Mouse (Mus musculus) heart, embryonic 16.5 days (tissue): ENCODE data around the gene Mrpl17. TPM values are rescaled to one million over a fixed set of nuclear protein-coding genes. Genes with fewer than 3 reads are reported as not detected.
A peak's percentile ranks its signal among the peaks of the same experiment; 100 is the strongest.

Experiments used
- ATAC-seq: fragments of 200-750 bp; cut with Nextera tagmentation; replicated peaks from 2 replicates; pipeline ENCODE4 v1.8.0; 2017; ENCODE audit warnings: moderate number of reproducible peaks; ENCODE audit not compliant: insufficient read depth, low FRiP score; ENCODE audit errors: extremely low read depth
- H3K27ac ChIP-seq: fragments of 300-500 bp; sonication (generic); 2 replicates; pipeline ENCODE4 v1.5.1; 2014; ENCODE audit warnings: mild to moderate bottlenecking, low read length, control low read depth, moderate library complexity
- H3K27me3 ChIP-seq: fragments of 300-500 bp; sonication (generic); 2 replicates; pipeline ENCODE4 v1.6.1; 2014; ENCODE audit warnings: low read length, mixed read lengths; ENCODE audit not compliant: control insufficient read depth, insufficient read depth
- H3K36me3 ChIP-seq: fragments of 300-500 bp; sonication (generic); 2 replicates; pipeline ENCODE4 v1.6.1; 2014; ENCODE audit not compliant: control insufficient read depth, insufficient read depth
- H3K4me1 ChIP-seq: fragments of 300-500 bp; sonication (generic); 2 replicates; pipeline ENCODE4 v1.6.1; 2014; ENCODE audit warnings: low read length, mixed read lengths; ENCODE audit not compliant: control insufficient read depth, insufficient read depth
- H3K4me2 ChIP-seq: fragments of 300-500 bp; sonication (generic); 2 replicates; pipeline ENCODE4 v1.6.1; 2014; ENCODE audit warnings: low read depth, mild to moderate bottlenecking, control low read depth, low read length
- H3K4me3 ChIP-seq: fragments of 300-500 bp; sonication (generic); 2 replicates; pipeline ENCODE4 v1.5.1; 2014; ENCODE audit warnings: mild to moderate bottlenecking, control low read depth, low read length
- H3K9ac ChIP-seq: fragments of 300-500 bp; sonication (generic); 2 replicates; pipeline ENCODE4 v1.6.1; 2014; ENCODE audit warnings: low read length, control low read depth
- H3K9me3 ChIP-seq: fragments of 300-500 bp; sonication (generic); replicated peaks from 2 replicates; pipeline ENCODE4 v1.6.1; 2016; ENCODE audit warnings: low read length; ENCODE audit not compliant: control insufficient read depth
- WGBS: fragments of 180-500 bp; shearing (Covaris S2); extraction: QIAGEN DNeasy Blood & Tissue Kit; methylation state at CpG from one replicate; pipeline ENCODE4 v1.1.7; 2014; 5-methylcytosine and 5-hydroxymethylcytosine counted together
- polyA plus RNA-seq: library from polyadenylated mRNA; unstranded; fragments of >200 nt; fragmentation: Nextera tagmentation; extraction: Ambion mirVana; gene quantifications from 2 replicates; pipeline ENCODE4 v1.2.1, GENCODE M21; 2015

Gene Mrpl17
- polyA plus RNA-seq, 1 experiment from 2014 or later, result 235 TPM

DNA sequence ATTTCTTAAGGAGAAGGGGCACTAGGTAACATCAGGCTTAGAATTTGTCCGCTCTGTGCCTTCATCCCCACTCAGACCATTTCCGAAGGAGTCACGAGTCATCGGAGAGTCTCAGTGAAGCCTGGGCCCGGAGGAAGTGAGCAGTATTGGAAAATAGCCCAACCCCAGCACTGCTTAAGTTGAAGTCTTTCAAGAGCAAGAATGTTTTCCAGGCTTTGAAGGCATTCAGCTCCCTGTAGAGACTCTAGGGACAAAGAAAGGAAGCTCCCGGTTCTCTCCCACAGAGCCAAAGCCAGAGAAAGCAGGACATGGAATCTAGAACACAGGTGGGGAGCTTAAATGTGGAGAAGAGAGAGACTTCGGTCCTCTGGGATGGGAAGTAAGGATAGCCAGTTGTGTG is 17.2 kb downstream of the Mrpl17 start:
- no peaks in the 10 kb centered on the region for H3K4me1 ChIP-seq
- no peaks in the 10 kb centered on the region for H3K36me3 ChIP-seq
- no peak overlapping the region for H3K4me2 ChIP-seq
- H3K27ac ChIP-seq, result peak overlapping the region; percentile 14; the same call in 1 of the 2 replicates
- peaks cover 4% of the 10 kb centered on the region; the same call in 1 of the 2 replicates for H3K27me3 ChIP-seq
- no peak overlapping the region for H3K9ac ChIP-seq
- no peaks in the 10 kb centered on the region for H3K9me3 ChIP-seq
- H3K4me3 ChIP-seq, result no peak overlapping the region
- ATAC-seq, result no peak
- WGBS, result 70% methylated on average over 7 of the region's 7 CpGs

DNA sequence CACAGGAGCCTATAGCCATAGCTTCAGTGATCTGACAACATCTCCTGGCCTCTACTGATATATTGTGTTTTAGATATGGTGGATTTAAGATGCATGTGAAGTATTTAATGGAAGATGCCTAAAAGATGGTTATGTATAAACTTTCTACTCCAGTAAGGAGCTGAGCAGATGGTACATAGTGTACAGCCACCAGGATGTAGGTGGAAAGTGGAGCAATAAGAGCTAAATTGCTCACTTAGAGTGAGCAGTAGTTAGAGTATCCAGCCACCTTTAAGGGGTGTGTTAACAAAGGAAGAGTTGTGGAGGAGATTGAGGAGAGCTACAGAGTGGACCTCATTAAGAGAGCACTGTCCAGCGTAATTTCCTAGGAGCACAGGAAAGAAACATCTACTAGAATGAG is 19.8 kb downstream of the Mrpl17 start:
- 68% methylated on average over 1 of the region's 1 CpGs for WGBS
- no peak overlapping the region for H3K27ac ChIP-seq

DNA sequence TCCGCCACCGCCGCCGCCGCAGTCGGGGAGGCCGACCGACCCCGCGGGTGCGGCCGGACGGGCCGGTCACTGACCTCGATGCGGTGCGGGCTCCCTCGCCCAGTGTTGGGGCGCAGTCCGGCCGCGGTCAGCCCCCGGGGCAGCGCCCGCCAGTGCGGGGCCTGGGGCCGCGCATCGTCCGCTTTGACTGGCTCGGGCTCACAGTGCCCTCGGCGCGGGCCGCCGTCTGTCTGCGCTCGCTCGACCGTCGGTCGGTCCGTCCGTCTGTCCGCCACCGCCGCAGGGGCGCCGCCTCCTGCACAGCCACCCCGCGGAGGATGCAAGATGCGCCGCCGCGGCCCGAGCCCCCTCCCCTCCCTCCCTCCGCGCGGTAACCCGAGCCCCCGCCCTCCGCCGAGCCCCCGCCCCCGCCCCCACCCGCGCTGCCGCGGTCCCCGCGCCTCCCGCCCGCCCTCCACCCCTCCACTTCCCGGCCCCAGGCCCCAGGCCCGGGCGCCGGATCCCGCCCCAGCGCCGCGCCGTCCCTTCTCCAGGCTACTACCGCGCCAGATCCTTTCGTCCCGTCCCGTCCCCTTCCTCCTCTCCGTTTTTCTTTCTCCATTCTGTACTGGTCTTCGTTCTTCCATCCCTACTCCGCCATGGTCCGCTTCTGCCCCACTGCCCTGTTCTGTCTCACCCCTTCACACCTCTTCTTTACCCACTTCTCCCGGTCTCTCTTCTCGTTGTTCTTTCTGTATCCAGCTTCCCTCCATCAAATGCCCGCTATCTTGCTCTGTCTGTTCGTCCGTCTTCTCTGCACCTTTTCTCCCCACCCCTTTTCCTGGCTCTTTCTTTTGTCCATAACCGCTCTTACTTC is 23.4 kb downstream of the Mrpl17 start, which contains the start of gene Dchs1:
Gene Dchs1 (minus strand): TSS at position 370 of the 856 bp plus-strand sequence.
- no peaks in the 10 kb centered on the region for H3K36me3 ChIP-seq
- WGBS, result under 1% methylated on average over 64 of the region's 97 CpGs
- peaks cover 18% of the 10 kb centered on the region for H3K27me3 ChIP-seq
- peak within 1 kb of the TSS; percentile 86 for H3K27ac ChIP-seq
- H3K9me3 ChIP-seq, result no peaks in the 10 kb centered on the region
- H3K4me1 ChIP-seq, result peaks cover 5% of the 10 kb centered on the region; the same call in 1 of the 2 replicates
- peak within 1 kb of the TSS; percentile 74 for H3K4me2 ChIP-seq
- H3K9ac ChIP-seq, result peak within 1 kb of the TSS; percentile 82
- H3K4me3 ChIP-seq, result peak within 1 kb of the TSS; percentile 78
- peak; percentile 69 for ATAC-seq

More for the DNA sequence above, 19.8 kb downstream of the Mrpl17 start:
- no peak overlapping the region for H3K9ac ChIP-seq
- no peaks in the 10 kb centered on the region; the same call in 1 of the 2 replicates for H3K4me1 ChIP-seq
- H3K9me3 ChIP-seq, result no peaks in the 10 kb centered on the region
- no peaks in the 10 kb centered on the region for H3K36me3 ChIP-seq
- H3K4me3 ChIP-seq, result no peak overlapping the region
- no peak for ATAC-seq
- H3K27me3 ChIP-seq, result peaks cover 12% of the 10 kb centered on the region
- no peak overlapping the region for H3K4me2 ChIP-seq

- 9% methylated on average over 18 of the region's 20 CpGs for WGBS
- Histone ChIP-seq H3K4me1 (peaks cover 5% of the 10 kb centered on the region; the same call in 1 of the 2 replicates), H3K27ac (peak overlapping the region; percentile 86), H3K4me2 (peak overlapping the region; percentile 74), H3K27me3 (peaks cover 18% of the 10 kb centered on the region), H3K4me3 (peak overlapping the region; percentile 78), H3K36me3 (no peaks in the 10 kb centered on the region), H3K9ac (peak overlapping the region; percentile 82), H3K9me3 (no peaks in the 10 kb centered on the region)
- peak; percentile 53; the same call in 1 of the 2 replicates for ATAC-seq
Observed at GRCm38 (mm10) chr7:105786506-105787284, 24.2 kb downstream of the Mrpl17 start.

DNA sequence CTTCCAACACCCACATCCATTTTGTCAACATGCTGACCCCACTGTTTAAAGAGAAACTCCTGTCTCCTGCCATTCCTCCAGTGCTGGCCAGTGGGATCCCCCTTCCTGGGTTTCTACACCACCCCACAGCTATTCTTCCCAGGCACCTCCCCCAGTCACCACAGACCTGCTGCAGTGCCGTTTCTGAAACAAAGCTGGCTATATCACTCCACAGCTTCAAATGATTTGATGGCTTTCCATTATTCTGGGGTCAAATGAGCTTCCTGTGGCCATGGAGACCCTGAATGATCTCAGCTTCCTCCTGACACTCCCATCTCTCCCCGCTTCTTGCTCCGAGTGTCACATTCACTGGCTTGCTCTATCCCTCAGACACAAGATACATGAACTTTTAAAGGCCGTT is 26.3 kb downstream of the Mrpl17 start:
- Histone ChIP-seq H3K4me3 (no peak overlapping the region), H3K4me1 (peaks cover 5% of the 10 kb centered on the region), H3K27ac (peak overlapping the region; percentile 28; the same call in 1 of the 2 replicates), H3K9ac (no peak overlapping the region), H3K4me2 (peak overlapping the region; percentile 20; the same call in 1 of the 2 replicates), H3K36me3 (no peaks in the 10 kb centered on the region), H3K9me3 (no peaks in the 10 kb centered on the region), H3K27me3 (peaks cover 18% of the 10 kb centered on the region)
- no peak for ATAC-seq
- WGBS, result 41% methylated on average over 4 of the region's 4 CpGs

DNA sequence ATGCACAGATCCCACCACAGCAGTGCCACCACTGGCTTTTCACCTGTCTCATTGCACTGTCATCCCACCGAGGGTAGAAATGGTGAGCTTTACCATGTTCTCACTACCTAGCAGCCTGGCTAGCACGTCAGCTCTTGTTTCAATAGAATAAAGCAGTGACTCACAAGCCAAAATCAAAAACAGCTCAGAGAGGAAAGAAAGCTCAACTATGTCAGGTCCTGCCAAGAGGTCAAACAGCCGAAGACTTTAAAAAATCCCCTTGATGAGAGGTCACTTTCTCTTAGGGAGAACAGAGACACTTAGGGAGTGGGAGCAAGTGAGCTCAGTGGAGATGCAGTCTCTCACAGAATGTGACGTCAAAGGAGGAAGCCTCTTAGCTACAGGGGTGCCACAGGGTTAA is 27.0 kb downstream of the Mrpl17 start:
- H3K4me3 ChIP-seq, result no peak overlapping the region
- no peak overlapping the region for H3K9ac ChIP-seq
- H3K27ac ChIP-seq, result no peak overlapping the region; the same call in 1 of the 2 replicates
- 42% methylated on average over 4 of the region's 4 CpGs for WGBS
- H3K36me3 ChIP-seq, result no peaks in the 10 kb centered on the region
- no peaks in the 10 kb centered on the region for H3K9me3 ChIP-seq
- peaks cover 8% of the 10 kb centered on the region for H3K4me1 ChIP-seq
- peaks cover 16% of the 10 kb centered on the region for H3K27me3 ChIP-seq
- ATAC-seq, result no peak
- H3K4me2 ChIP-seq, result peak overlapping the region; percentile 20; the same call in 1 of the 2 replicates

DNA sequence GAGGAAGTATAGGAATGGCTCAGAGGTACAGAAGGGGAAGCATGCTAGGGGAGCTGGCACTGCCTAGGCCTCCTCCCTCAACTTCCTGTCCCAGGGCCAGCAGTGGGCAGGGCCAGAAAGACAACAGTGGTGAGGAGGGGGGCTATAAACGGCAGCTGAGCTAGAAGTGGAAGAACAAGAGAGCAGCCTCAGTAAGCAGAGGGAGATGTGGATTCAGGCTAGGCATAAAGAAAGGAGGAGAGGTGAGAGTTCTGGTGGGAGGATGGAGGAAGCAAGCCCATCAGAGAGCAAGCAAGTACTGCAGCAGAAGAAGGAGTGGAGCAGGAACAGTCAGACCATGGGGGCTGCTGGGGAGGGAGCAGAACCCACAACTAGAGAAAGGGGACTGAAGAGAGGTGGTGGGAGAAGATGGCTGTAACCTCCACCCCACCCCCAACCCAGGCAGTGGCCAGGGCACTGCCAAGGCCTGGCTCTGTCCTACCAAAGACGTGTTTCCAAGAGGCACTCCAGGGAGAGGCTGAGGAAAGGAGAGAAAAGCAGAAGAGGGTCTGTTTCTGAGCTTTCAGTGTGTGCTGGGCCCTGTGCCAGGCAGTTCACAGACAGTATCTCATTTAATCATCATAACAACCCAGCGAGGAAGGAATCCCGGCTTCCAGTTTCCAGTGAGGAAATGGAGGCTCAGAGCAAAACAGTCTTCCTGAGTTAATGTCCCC is 32.2 kb downstream of the Mrpl17 start:
- no peaks in the 10 kb centered on the region for H3K9me3 ChIP-seq
- peak; percentile 64 for ATAC-seq
- peaks cover 21% of the 10 kb centered on the region for H3K4me1 ChIP-seq
- peaks cover 4% of the 10 kb centered on the region for H3K27me3 ChIP-seq
- H3K27ac ChIP-seq, result peak overlapping the region; percentile 89
- H3K9ac ChIP-seq, result peak overlapping the region; percentile 43
- no peaks in the 10 kb centered on the region for H3K36me3 ChIP-seq
- 19% methylated on average over 3 of the region's 4 CpGs for WGBS
- peak overlapping the region; percentile 49 for H3K4me2 ChIP-seq
- H3K4me3 ChIP-seq, result peak overlapping the region; percentile 4; the same call in 1 of the 2 replicates

- Histone ChIP-seq H3K9ac (peak overlapping the region; percentile 43; the same call in 1 of the 2 replicates), H3K27ac (peak overlapping the region; percentile 89), H3K27me3 (peaks cover 4% of the 10 kb centered on the region), H3K4me3 (peak overlapping the region; percentile 14), H3K4me1 (peaks cover 19% of the 10 kb centered on the region), H3K36me3 (no peaks in the 10 kb centered on the region), H3K4me2 (peak overlapping the region; percentile 49), H3K9me3 (no peaks in the 10 kb centered on the region)
- 33% methylated on average over 13 of the region's 13 CpGs for WGBS
- peak; percentile 75 for ATAC-seq
Observed at GRCm38 (mm10) chr7:105777797-105778552, 32.9 kb downstream of the Mrpl17 start.
